23 mouse cellular contexts compared by ENCODE assay signal in genomic region chr3:137893789-137894188, GRCm38 (mm10). TPM values are rescaled to one million over a fixed set of nuclear protein-coding genes. Genes with fewer than 3 reads are reported as not detected.
DNase-seq lines count a peak whose midpoint lies in the region; ATAC-seq and TF ChIP-seq lines count a peak whose summit lies in the region.
"Had no signal": no experiment of that assay in that cellular context is flagged by ENCODE, and none has a peak within 500 bp of the region (broad histone marks: within the 10 kb centered on the region; RNA-seq: fewer than 3 reads in every experiment).

No protein-coding gene starts in this region.

- no peaks in the 10 kb centered on the region; the same call in 1 of the 2 replicates for H3K79me2 ChIP-seq in heart, adult 2 months (replicated peaks; ENCODE audit: control insufficient read depth, insufficient read depth, low read length)

- intact Hi-C loops in heart, adult 2 months (cut with DNase I), result no loop called here

- TF ChIP-seq POLR2A in heart, adult 2 months (IDR thresholded peaks at IDR 0.05; ENCODE audit: insufficient read depth, low read depth, low read length), result no peak

- TF ChIP-seq EP300 in heart, adult 2 months (IDR thresholded peaks at IDR 0.05; ENCODE audit: insufficient read depth, low read depth, low read length), result no peak

- H3K4me1 ChIP-seq in heart, adult 2 months (ENCODE audit: control insufficient read depth, insufficient read depth, low read length), result no peaks in the 10 kb centered on the region
- H3K4me1 ChIP-seq: embryonic facial prominence, embryonic 13.5 days; embryonic facial prominence, embryonic 15.5 days; forebrain, embryonic 10.5 days had no signal

- H3K27me3 ChIP-seq in heart, adult 2 months (ENCODE audit: control insufficient read depth, insufficient read depth, low read length), result no peaks in the 10 kb centered on the region
- H3K27me3 ChIP-seq: embryonic facial prominence, embryonic 13.5 days; embryonic facial prominence, embryonic 15.5 days; forebrain, embryonic 12.5 days; Patski had no signal

- ATAC-seq in granulocyte monocyte progenitor cell, adult 5-6 weeks (replicated peaks; ENCODE audit: poor library complexity, severe bottlenecking), result peak; percentile 59
- peak; percentile 33 for ATAC-seq in megakaryocyte progenitor cell, adult 5-6 weeks (replicated peaks; ENCODE audit: poor library complexity)
- no peak for ATAC-seq in frontal cortex, adult (ENCODE audit: low TSS enrichment)
- ATAC-seq: activated CD4-positive, CD25-positive, alpha-beta regulatory T cell, adult 4 months; forebrain, embryonic 14.5 days; forebrain, embryonic 16.5 days; Patski had no signal

- 89% methylated on average over 4 of the region's 4 CpGs for WGBS in heart, adult 2 months

- TF ChIP-seq CTCF in heart, adult 2 months (IDR thresholded peaks at IDR 0.05), result no peak

- no peaks in the 10 kb centered on the region for H3K36me3 ChIP-seq in heart, adult 2 months (ENCODE audit: control insufficient read depth, insufficient read depth, low read length)

- H3K27ac ChIP-seq in heart, adult 2 months, result no peak overlapping the region
- H3K27ac ChIP-seq: embryonic facial prominence, embryonic 13.5 days; embryonic facial prominence, embryonic 15.5 days; forebrain, embryonic 10.5 days; forebrain, embryonic 12.5 days had no signal

- DNase-seq in heart, adult 11 months, result peak; percentile 27
- no peak for DNase-seq in heart, adult 2 months
- no peak for DNase-seq in cerebellum, postnatal 36 days
- DNase-seq: adrenal gland, adult 8-10 months; adrenal gland, postnatal 14 days; adrenal gland, postnatal 36 days; cerebellum, adult 11-12 months; cerebellum, adult 2 months; cerebellum, adult 9-10 months; cerebellum, postnatal 10 days; cerebellum, postnatal 25 days had no signal

- H3K9ac ChIP-seq in heart, adult 2 months (ENCODE audit: low read depth, low read length), result no peak overlapping the region
- H3K9ac ChIP-seq: embryonic facial prominence, embryonic 13.5 days; embryonic facial prominence, embryonic 15.5 days; forebrain, embryonic 12.5 days had no signal

- H3K4me3 ChIP-seq in heart, adult 2 months, result no peak overlapping the region
- H3K4me3 ChIP-seq: embryonic facial prominence, embryonic 13.5 days; embryonic facial prominence, embryonic 15.5 days; erythroblast, embryonic 14.5 days; forebrain, embryonic 10.5 days; forebrain, embryonic 12.5 days had no signal

RNA-seq across cellular contexts. Expression of gene Lamtor3, which starts 24.5 kb away (rescaled TPM):
- 100 to 1,000 TPM in 1 of 2 experiments, 10 to 100 TPM in 1; 88.9 to 107 TPM for total RNA-seq in heart, adult 2 months (2021)
- polyA plus RNA-seq in heart, adult 2 months (2012; rRNA removed), result 48.7 and 77.2 TPM in 2 replicates
- total RNA-seq in granulocyte monocyte progenitor cell, adult 5-6 weeks (2014; fragmentation: Nextera tagmentation), result 62.4 and 76.7 TPM in 2 replicates
- total RNA-seq in granulocyte monocyte progenitor cell, adult 5-6 weeks (2017), result 69.4 and 87.9 TPM in 2 replicates
- 61.3 and 77.5 TPM in 2 replicates for total RNA-seq in megakaryocyte progenitor cell, adult 5-6 weeks (2015)
- 66.2 and 76.7 TPM in 2 replicates for total RNA-seq in megakaryocyte progenitor cell, adult 5-6 weeks (2017)

RNA-seq across cellular contexts. Expression of gene Dnajb14, which starts 26.3 kb away (rescaled TPM):
- total RNA-seq in heart, adult 2 months (2021), result 10 to 100 TPM; 10.1 to 11.5 TPM
- 3.2 and 7.8 TPM in 2 replicates for polyA plus RNA-seq in heart, adult 2 months (2012; rRNA removed)
- total RNA-seq in granulocyte monocyte progenitor cell, adult 5-6 weeks (2014; fragmentation: Nextera tagmentation), result 6.2 and 7.4 TPM in 2 replicates
- 4.8 and 7.1 TPM in 2 replicates for total RNA-seq in granulocyte monocyte progenitor cell, adult 5-6 weeks (2017)
- 4.5 and 7.3 TPM in 2 replicates for total RNA-seq in megakaryocyte progenitor cell, adult 5-6 weeks (2015)
- 5.4 and 6.2 TPM in 2 replicates for total RNA-seq in megakaryocyte progenitor cell, adult 5-6 weeks (2017)

RNA-seq across cellular contexts. Expression of gene H2afz, which starts 29.5 kb away (rescaled TPM):
- total RNA-seq in heart, adult 2 months (2021), result 10 to 100 TPM; 53.7 to 53.9 TPM
- 103 and 154 TPM in 2 replicates for polyA plus RNA-seq in heart, adult 2 months (2012; rRNA removed)
- 1,151 and 1,351 TPM in 2 replicates for total RNA-seq in granulocyte monocyte progenitor cell, adult 5-6 weeks (2014; fragmentation: Nextera tagmentation)
- total RNA-seq in granulocyte monocyte progenitor cell, adult 5-6 weeks (2017), result 1,517 and 1,875 TPM in 2 replicates
- 1,493 and 1,629 TPM in 2 replicates for total RNA-seq in megakaryocyte progenitor cell, adult 5-6 weeks (2015)
- 1,461 and 1,542 TPM in 2 replicates for total RNA-seq in megakaryocyte progenitor cell, adult 5-6 weeks (2017)

Comparison
In these comparisons a context has a peak if more than half of its experiments do, and no peak if none do; other contexts are left out.
1. RNA of gene H2afz, which starts 29.5 kb away (total RNA-seq): 1,151 to 1,875 TPM in granulocyte monocyte progenitor cell, adult 5-6 weeks and 1,461 to 1,629 TPM in megakaryocyte progenitor cell, adult 5-6 weeks; 53.7 to 53.9 TPM in heart, adult 2 months; every median in the first group is over 10 times any median in the second.